Mouse (Mus musculus): ENCODE results near the gene Scaper.

- no peak for TF ChIP-seq EP300 (IDR thresholded peaks at IDR 0.05)
- TF ChIP-seq CTCF (IDR thresholded peaks at IDR 0.05), result no peak
These were observed 377.0 kb downstream of the Scaper start for GRCm38 (mm10) chr9:55560960-55561359.

Measured in lung, postnatal 0 days (tissue).